Mouse (Mus musculus): ENCODE data around the gene Stard7.

DNA sequence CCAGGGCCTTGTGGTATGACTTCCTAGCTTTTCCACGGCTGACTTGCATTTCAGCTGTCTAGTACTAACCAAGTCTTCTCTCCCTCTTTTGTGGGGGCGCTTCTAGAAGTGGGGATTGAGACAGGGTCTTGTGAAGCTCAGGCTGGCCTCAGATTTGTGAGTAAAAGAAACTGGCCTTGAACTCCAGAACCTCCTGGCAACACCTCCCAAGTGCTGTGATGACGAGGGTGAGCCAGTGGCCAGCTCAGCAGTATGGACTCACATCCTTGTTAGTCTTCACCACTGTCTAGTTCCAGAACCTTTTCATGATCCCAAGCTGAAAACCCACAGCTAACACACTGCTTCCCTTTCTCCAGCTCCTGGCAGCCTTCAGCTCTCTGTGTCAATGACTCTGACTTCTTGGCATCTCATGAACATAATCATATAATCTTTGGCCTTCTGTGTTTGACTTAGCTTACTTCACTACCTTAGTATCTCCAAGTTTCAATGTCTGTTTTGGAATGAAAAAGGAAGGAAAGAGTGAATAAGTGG lies 15.3 kb upstream of the Stard7 start:
- TF ChIP-seq EP300 (IDR thresholded peaks at IDR 0.05) (no peak), CTCF (IDR thresholded peaks at IDR 0.05) (no peak)
